9 mouse cellular contexts compared by ENCODE assay signal in genomic region chr15:10177083-10177482, GRCm38 (mm10). TPM values are rescaled to one million over a fixed set of nuclear protein-coding genes. Genes with fewer than 3 reads are reported as not detected.
A peak's percentile ranks its signal among the peaks of the same experiment; 100 is the strongest.
DNase-seq lines count a peak whose midpoint lies in the region; ATAC-seq and TF ChIP-seq lines count a peak whose summit lies in the region.
"Had no signal": no experiment of that assay in that cellular context is flagged by ENCODE, and none has a peak within 500 bp of the region (broad histone marks: within the 10 kb centered on the region; RNA-seq: fewer than 3 reads in every experiment).

Gene Prlr (plus strand): TSS chr15:10177238.

- no peaks in the 10 kb centered on the region for H3K36me3 ChIP-seq in kidney, embryonic 14.5 days (ENCODE audit: control insufficient read depth, insufficient read depth, low read length)
- no peaks in the 10 kb centered on the region for H3K36me3 ChIP-seq in hindbrain, embryonic 13.5 days
- no peaks in the 10 kb centered on the region for H3K36me3 ChIP-seq in midbrain, embryonic 16.5 days (ENCODE audit: control insufficient read depth, insufficient read depth, low read length)

- H3K4me1 ChIP-seq in kidney, embryonic 14.5 days (ENCODE audit: control insufficient read depth, insufficient read depth, low read length): peaks cover 8% of the 10 kb centered on the region; the same call in 1 of the 2 replicates
- no peaks in the 10 kb centered on the region for H3K4me1 ChIP-seq in bone marrow macrophage, adult 2 months (ENCODE audit: control insufficient read depth, insufficient read depth, low read length)
- H3K4me1 ChIP-seq in hindbrain, embryonic 13.5 days (replicated peaks): peaks cover 14% of the 10 kb centered on the region
- peaks cover 9% of the 10 kb centered on the region; the same call in 1 of the 2 replicates for H3K4me1 ChIP-seq in midbrain, embryonic 16.5 days (ENCODE audit: control insufficient read depth, insufficient read depth, low read length)

- peak; percentile 51; the same call in 1 of the 2 replicates for ATAC-seq in kidney, embryonic 14.5 days (ENCODE audit: low FRiP score, low TSS enrichment)
- no peak for ATAC-seq in hindbrain, embryonic 13.5 days (ENCODE audit: low FRiP score)
- peak; percentile 37; the same call in 1 of the 2 replicates for ATAC-seq in midbrain, embryonic 16.5 days

- peak within 1 kb of the TSS; percentile 28; the same call in 1 of the 2 replicates for H3K9ac ChIP-seq in kidney, embryonic 14.5 days (ENCODE audit: low read depth, low read length)
- H3K9ac ChIP-seq in hindbrain, embryonic 13.5 days: peak within 1 kb of the TSS; percentile 53
- H3K9ac ChIP-seq in midbrain, embryonic 16.5 days (ENCODE audit: low read depth, low read length): peak within 1 kb of the TSS; percentile 70

- H3K27me3 ChIP-seq in kidney, embryonic 14.5 days (ENCODE audit: control insufficient read depth, insufficient read depth, low read length): peaks cover 5% of the 10 kb centered on the region; the same call in 1 of the 2 replicates
- H3K27me3 ChIP-seq in hindbrain, embryonic 13.5 days: peaks cover 20% of the 10 kb centered on the region
- no peaks in the 10 kb centered on the region for H3K27me3 ChIP-seq in midbrain, embryonic 16.5 days (ENCODE audit: control insufficient read depth, insufficient read depth, low read depth, low read length)

- H3K9me3 ChIP-seq in kidney, embryonic 14.5 days (ENCODE audit: control insufficient read depth, low read length): no peaks in the 10 kb centered on the region
- H3K9me3 ChIP-seq in hindbrain, embryonic 13.5 days: no peaks in the 10 kb centered on the region
- no peaks in the 10 kb centered on the region for H3K9me3 ChIP-seq in midbrain, embryonic 16.5 days (replicated peaks; ENCODE audit: control insufficient read depth, low read length, poor library complexity, severe bottlenecking)

- peak within 1 kb of the TSS; percentile 75 for H3K4me2 ChIP-seq in kidney, embryonic 14.5 days (replicated peaks; ENCODE audit: low read depth, low read length)
- peak within 1 kb of the TSS; percentile 71 for H3K4me2 ChIP-seq in hindbrain, embryonic 13.5 days
- H3K4me2 ChIP-seq in midbrain, embryonic 16.5 days (ENCODE audit: low read length): peak within 1 kb of the TSS; percentile 89

- no peak within 1 kb of the TSS for H3K27ac ChIP-seq in kidney, embryonic 14.5 days (ENCODE audit: low read depth, low read length)
- no peak within 1 kb of the TSS for H3K27ac ChIP-seq in bone marrow macrophage, adult 2 months (ENCODE audit: insufficient read depth, low read depth, low read length)
- H3K27ac ChIP-seq in hindbrain, embryonic 13.5 days: no peak within 1 kb of the TSS
- H3K27ac ChIP-seq in midbrain, embryonic 16.5 days (ENCODE audit: low read length): no peak within 1 kb of the TSS

- DNase-seq in kidney, adult 18-20 months: no peak
- no peak for DNase-seq in layer of hippocampus, postnatal 36 days
- DNase-seq in gastrocnemius, postnatal 25 days: no peak
- DNase-seq in kidney, postnatal 25 days: no peak

- 4% methylated on average over 9 of the region's 9 CpGs for WGBS in kidney, embryonic 14.5 days
- 8% methylated on average over 9 of the region's 9 CpGs for WGBS in hindbrain, embryonic 13.5 days
- WGBS in midbrain, embryonic 16.5 days: 3% methylated on average over 9 of the region's 9 CpGs

- peak within 1 kb of the TSS; percentile 38 for H3K4me3 ChIP-seq in kidney, embryonic 14.5 days (ENCODE audit: low read length)
- peak within 1 kb of the TSS; percentile 26; the same call in 1 of the 2 replicates for H3K4me3 ChIP-seq in bone marrow macrophage, adult 2 months (ENCODE audit: insufficient read depth, low read length)
- H3K4me3 ChIP-seq in hindbrain, embryonic 13.5 days: peak within 1 kb of the TSS; percentile 42
- peak within 1 kb of the TSS; percentile 57 for H3K4me3 ChIP-seq in midbrain, embryonic 16.5 days (ENCODE audit: low read depth, low read length)

- TF ChIP-seq CTCF in bone marrow macrophage, adult 2 months (IDR thresholded peaks at IDR 0.05; ENCODE audit: low read depth, low read length): no peak

- no peak for TF ChIP-seq POLR2A in bone marrow macrophage, adult 2 months (IDR thresholded peaks at IDR 0.05; ENCODE audit: borderline replicate concordance, low read depth, low read length)

RNA-seq across cellular contexts. Expression of gene Prlr, which starts in this region (rescaled TPM):
- polyA plus RNA-seq in kidney, embryonic 14.5 days (2014; fragmentation: Nextera tagmentation; extraction: Ambion mirVana): 1.4 and 2.5 TPM in 2 replicates
- not detected in 2 replicates for polyA plus RNA-seq in bone marrow macrophage, adult 2 months (2012; ENCODE audit: insufficient read depth, insufficient read length, missing spikeins)
- 0.40 and 0.75 TPM in 2 replicates for polyA plus RNA-seq in hindbrain, embryonic 13.5 days (2015; fragmentation: Nextera tagmentation; extraction: Ambion mirVana)
- polyA plus RNA-seq in midbrain, embryonic 16.5 days (2015; fragmentation: Nextera tagmentation; extraction: Ambion mirVana): 2.6 and 3.4 TPM in 2 replicates
- 1 to 10 TPM; 4.4 to 6.9 TPM for total RNA-seq in layer of hippocampus, postnatal 36 days (2021)
- total RNA-seq in gastrocnemius, postnatal 25 days (2021): 1 to 10 TPM in 1 of 2 experiments, under 1 TPM in 1; 0.28 to 1.1 TPM
- total RNA-seq: MEL had no signal
